Mouse (Mus musculus) limb, embryonic 11.5 days (tissue): ENCODE measurements around the gene Cbx5. TPM values are rescaled to one million over a fixed set of nuclear protein-coding genes. Genes with fewer than 3 reads are reported as not detected.
A peak's percentile ranks its signal among the peaks of the same experiment; 100 is the strongest.

Experiments
- ATAC-seq: fragments of 200-750 bp; cut with Nextera tagmentation; 2 replicates; pipeline ENCODE4 v1.8.0; 2017; ENCODE audit warnings: low read depth; ENCODE audit not compliant: insufficient number of reproducible peaks, low FRiP score, low TSS enrichment
- DNase-seq: peaks from one replicate; pipeline ENCODE4 v3.0.0-alpha.2; 2015; ENCODE audit warnings: low spot score
- H3K27ac ChIP-seq: fragments of 300-500 bp; sonication (generic); replicated peaks from 2 replicates; pipeline ENCODE4 v1.5.1; 2014; ENCODE audit warnings: low read depth, mild to moderate bottlenecking, low read length
- H3K27me3 ChIP-seq: fragments of 300-500 bp; sonication (generic); 2 replicates; pipeline ENCODE4 v1.6.1; 2014; ENCODE audit warnings: mild to moderate bottlenecking, low read length, mixed read lengths; ENCODE audit not compliant: control insufficient read depth, insufficient read depth
- H3K36me3 ChIP-seq: fragments of 300-500 bp; sonication (generic); 2 replicates; pipeline ENCODE4 v1.6.1; 2014; ENCODE audit warnings: mild to moderate bottlenecking, low read length, moderate library complexity, mixed read lengths; ENCODE audit not compliant: control insufficient read depth, insufficient read depth
- H3K4me1 ChIP-seq: fragments of 300-500 bp; sonication (generic); 2 replicates; pipeline ENCODE4 v1.6.1; 2014; ENCODE audit warnings: low read length, mixed read lengths; ENCODE audit not compliant: control insufficient read depth, insufficient read depth
- H3K4me2 ChIP-seq: fragments of 300-500 bp; sonication (generic); 2 replicates; pipeline ENCODE4 v1.6.1; 2014; ENCODE audit warnings: low read depth, mild to moderate bottlenecking, moderate library complexity; ENCODE audit not compliant: severe bottlenecking
- H3K4me3 ChIP-seq: fragments of 300-500 bp; sonication (generic); 2 replicates; pipeline ENCODE4 v1.5.1; 2014; ENCODE audit warnings: low read depth, low read length
- H3K9ac ChIP-seq: fragments of 300-500 bp; sonication (generic); 2 replicates; pipeline ENCODE4 v1.6.1; 2014; ENCODE audit warnings: mild to moderate bottlenecking, low read length
- H3K9me3 ChIP-seq: fragments of 300-500 bp; sonication (generic); 2 replicates; pipeline ENCODE4 v1.6.1; 2016; ENCODE audit warnings: low read length; ENCODE audit not compliant: control insufficient read depth
- WGBS: fragments of 180-500 bp; shearing (Covaris S2); extraction: QIAGEN DNeasy Blood & Tissue Kit; methylation state at CpG from one replicate; pipeline ENCODE4 v1.1.7; 2014; 5-methylcytosine and 5-hydroxymethylcytosine counted together
- polyA plus RNA-seq: library from polyadenylated mRNA; unstranded; fragments of >200 nt; fragmentation: Nextera tagmentation; extraction: Ambion mirVana; gene quantifications from 2 replicates; pipeline ENCODE4 v1.2.1, GENCODE M21; 2014

Cbx5 gene
- polyA plus RNA-seq, 1 experiment from 2014 or later = 210 TPM

DNA sequence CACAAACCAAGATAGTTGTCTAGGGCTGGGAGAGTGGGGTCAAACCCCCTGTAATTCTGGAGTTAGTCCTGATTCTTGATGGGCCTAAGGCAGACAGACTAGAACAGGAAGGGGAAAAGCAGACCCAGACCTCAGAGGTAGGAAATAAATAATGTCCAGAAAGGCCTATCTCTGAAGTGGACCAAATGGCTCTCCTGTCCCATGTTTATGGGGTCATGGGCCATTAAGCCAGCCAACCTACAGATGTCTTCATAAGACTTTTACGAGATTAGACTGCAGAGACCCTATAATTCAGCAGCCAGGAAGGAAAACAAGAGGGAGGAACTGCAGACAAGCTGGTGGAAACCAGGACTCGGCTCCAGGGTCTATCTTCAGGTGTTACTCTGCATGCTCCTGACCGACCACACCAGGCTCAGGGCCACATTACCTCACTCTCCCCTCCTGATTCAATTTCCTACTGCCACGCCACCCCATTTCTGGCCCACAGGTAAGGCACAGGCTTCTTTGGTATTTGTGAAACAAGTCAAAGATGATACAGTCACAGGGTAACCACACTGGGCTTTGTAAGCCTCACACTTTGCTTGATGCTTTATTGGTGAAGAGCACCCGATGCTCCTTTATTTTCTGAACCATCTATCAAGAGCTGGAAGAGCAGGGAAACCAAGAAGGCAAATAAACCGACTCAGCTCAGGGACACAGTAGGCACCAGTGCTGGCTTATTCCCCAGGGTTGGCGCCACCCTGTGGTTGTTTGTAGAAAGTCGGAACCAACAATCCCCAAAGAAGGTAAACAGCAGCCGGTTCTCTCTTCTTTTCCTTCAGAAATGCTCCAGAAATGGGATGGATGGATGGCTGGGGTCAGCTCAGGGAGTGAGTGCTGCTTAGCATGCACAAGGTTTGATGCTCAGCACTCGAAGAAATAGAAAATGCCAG, 48.8 kb downstream of the Cbx5 start:
- 42% methylated on average over 10 of the region's 10 CpGs for WGBS

DNA sequence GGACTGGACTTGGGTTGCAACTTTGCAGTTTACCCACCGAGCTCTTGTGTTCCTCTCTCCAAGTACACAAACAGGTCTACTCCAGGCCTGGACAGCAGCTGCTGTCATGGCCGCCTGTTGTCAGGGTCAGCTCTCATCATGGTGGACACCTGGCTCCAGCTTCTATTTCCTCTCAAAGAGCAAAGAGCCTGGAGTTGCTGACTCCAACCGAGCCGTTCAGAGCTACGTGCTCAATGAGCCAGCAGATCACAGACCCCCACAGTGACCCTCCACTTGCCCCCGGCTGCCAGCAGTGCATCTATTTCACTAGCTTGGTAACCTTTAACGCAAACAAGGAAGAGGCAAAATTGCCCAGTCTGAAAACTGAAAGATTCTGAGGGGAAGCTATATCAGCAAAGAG, 49.5 kb downstream of the Cbx5 start:
- no peak for ATAC-seq
- Histone ChIP-seq H3K9me3 (no peaks in the 10 kb centered on the region), H3K9ac (no peak overlapping the region), H3K4me3 (no peak overlapping the region), H3K27me3 (no peaks in the 10 kb centered on the region), H3K4me1 (peaks cover 4% of the 10 kb centered on the region; the same call in 1 of the 2 replicates), H3K36me3 (peaks cover 15% of the 10 kb centered on the region), H3K27ac (no peak overlapping the region; the same call in 1 of the 2 replicates), H3K4me2 (no peak overlapping the region)
- WGBS = 65% methylated on average over 7 of the region's 7 CpGs
- DNase-seq = no peak

More for the DNA sequence above, 48.8 kb downstream of the Cbx5 start:
- H3K4me2 ChIP-seq = no peak overlapping the region
- H3K27ac ChIP-seq = no peak overlapping the region; the same call in 1 of the 2 replicates
- H3K36me3 ChIP-seq = peaks cover 15% of the 10 kb centered on the region
- no peaks in the 10 kb centered on the region for H3K9me3 ChIP-seq
- no peaks in the 10 kb centered on the region for H3K27me3 ChIP-seq
- ATAC-seq (no peak), DNase-seq (peak; percentile 65)
- H3K9ac ChIP-seq = no peak overlapping the region
- no peak overlapping the region for H3K4me3 ChIP-seq
- H3K4me1 ChIP-seq = peaks cover 4% of the 10 kb centered on the region; the same call in 1 of the 2 replicates

DNA sequence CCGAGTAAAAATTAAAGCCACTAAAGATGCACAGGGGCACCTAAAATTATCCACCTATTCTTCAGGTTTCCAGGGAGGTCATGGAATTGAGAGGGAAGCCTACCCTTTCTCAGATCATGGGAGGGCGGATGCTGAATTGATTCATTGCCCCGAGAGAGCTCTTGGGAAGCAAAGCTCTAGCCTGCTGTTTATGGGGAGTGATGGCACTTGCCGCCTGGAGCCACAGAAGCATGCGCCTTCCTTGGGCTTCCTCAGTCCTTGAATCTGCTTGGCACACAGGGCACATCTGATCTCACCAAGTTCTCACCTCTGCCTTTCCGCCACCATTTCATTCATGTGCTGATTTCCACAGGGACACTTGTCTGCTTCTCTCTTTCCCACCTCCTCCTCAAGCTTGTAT, 51.8 kb downstream of the Cbx5 start:
- 76% methylated on average over 6 of the region's 6 CpGs for WGBS
- no peaks in the 10 kb centered on the region for H3K9me3 ChIP-seq
- DNase-seq (no peak), ATAC-seq (no peak)
- no peak overlapping the region for H3K27ac ChIP-seq
- H3K27me3 ChIP-seq = 0 out of 2 replicates have a peak, but pooled peaks cover 3% of the 10 kb centered on the region
- H3K36me3 ChIP-seq = peaks cover 9% of the 10 kb centered on the region
- no peak overlapping the region for H3K4me3 ChIP-seq
- H3K4me1 ChIP-seq = peaks cover 12% of the 10 kb centered on the region
- no peak overlapping the region for H3K4me2 ChIP-seq
- no peak overlapping the region for H3K9ac ChIP-seq

DNA sequence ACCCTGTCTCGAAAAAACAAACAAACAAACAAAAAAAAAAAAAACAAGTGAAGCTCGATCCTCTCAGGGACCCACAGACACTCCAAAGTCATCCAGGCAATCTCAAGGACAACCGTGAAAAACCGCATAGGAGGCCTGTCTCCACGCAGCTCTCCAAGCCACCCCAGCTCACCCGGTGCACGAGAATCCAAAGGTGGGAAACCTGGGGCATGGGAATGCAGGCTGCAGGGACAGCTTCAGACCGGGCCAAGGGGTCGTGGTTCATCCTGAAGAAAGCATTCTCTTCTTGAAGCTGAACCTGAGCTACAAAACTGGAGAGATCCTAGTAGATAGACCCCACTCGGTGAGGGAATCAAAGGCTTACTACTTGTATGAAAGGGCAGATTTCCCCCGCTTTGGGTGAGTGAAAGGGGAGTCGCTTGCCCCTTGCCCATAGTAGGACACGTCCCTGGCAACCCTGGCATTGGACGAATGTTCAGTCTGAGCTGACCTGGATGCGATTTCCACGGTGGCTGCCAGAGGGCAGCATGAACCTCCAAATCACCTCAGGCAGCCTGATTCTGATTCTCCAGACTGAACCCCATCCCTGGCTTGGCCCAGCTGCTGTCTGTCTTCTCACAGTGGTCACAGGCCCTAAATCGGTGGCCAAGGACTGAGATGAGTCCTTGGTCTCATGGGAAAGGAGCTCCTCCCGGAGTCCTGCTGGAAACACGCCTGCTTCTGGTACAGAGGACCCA, 54.0 kb downstream of the Cbx5 start:
- no peak overlapping the region for H3K9ac ChIP-seq
- H3K4me1 ChIP-seq = peaks cover 9% of the 10 kb centered on the region
- H3K9me3 ChIP-seq = no peaks in the 10 kb centered on the region
- H3K4me3 ChIP-seq = no peak overlapping the region
- no peak overlapping the region for H3K4me2 ChIP-seq
- DNase-seq (peak; percentile 72), ATAC-seq (no peak)
- H3K27ac ChIP-seq = no peak overlapping the region
- 47% methylated on average over 19 of the region's 19 CpGs for WGBS
- H3K36me3 ChIP-seq = peaks cover 2% of the 10 kb centered on the region; the same call in 1 of the 2 replicates
- 0 out of 2 replicates have a peak, but pooled peaks cover 3% of the 10 kb centered on the region for H3K27me3 ChIP-seq

DNA sequence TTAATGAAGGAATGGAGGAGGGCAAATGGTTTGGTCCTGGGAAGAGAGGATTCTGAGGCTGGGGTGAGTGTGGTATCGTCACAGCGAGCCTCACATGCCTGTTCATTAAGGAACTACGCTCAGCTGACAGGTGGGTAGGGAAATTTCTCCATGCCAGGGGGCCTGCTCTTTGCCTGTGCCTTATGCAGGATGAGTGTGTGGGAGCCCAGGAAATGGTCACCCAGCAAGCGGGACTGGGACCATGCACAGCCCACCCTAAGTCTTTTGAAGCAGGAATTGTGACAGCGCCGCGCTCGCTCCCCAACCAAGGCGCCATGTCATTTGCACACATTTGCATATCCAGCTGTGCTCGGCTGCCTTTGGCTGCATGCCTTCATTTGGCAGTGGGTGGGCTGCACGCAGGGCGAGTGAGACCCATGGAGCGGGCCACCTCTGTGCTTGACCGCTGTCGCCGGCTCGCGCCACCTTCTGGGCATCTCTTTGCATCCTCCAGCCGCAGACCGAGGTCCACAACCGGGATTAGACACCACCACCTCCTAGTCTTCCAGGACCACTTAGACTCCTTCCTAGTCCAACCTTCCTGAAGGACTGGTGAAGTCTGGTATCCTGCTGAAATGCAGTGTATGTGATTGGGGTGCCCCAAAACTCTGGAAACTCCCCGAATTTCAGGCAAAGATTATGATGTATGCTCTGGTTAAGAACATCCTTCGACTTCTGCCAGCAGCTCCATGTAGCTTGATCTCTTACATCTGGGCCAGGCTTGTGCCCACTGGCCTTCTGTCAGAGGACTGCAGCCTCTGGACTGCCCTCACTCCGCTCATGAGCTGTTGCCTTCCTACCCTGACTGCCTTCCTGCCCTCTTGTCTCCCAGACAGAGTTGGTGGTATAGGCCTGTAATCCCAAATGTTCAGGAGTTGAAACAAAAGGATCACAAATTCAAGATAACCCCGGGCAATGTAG, 55.7 kb downstream of the Cbx5 start:
- Histone ChIP-seq H3K4me1 (peaks cover 14% of the 10 kb centered on the region), H3K9me3 (no peaks in the 10 kb centered on the region; the same call in 1 of the 2 replicates), H3K4me2 (peak overlapping the region; percentile 41), H3K9ac (no peak overlapping the region; the same call in 1 of the 2 replicates), H3K4me3 (peak overlapping the region; percentile 9), H3K27ac (no peak overlapping the region), H3K27me3 (0 out of 2 replicates have a peak, but pooled peaks cover 5% of the 10 kb centered on the region), H3K36me3 (no peaks in the 10 kb centered on the region)
- peak; percentile 60 for DNase-seq
- 10% methylated on average over 25 of the region's 25 CpGs for WGBS
- no peak for ATAC-seq

DNA sequence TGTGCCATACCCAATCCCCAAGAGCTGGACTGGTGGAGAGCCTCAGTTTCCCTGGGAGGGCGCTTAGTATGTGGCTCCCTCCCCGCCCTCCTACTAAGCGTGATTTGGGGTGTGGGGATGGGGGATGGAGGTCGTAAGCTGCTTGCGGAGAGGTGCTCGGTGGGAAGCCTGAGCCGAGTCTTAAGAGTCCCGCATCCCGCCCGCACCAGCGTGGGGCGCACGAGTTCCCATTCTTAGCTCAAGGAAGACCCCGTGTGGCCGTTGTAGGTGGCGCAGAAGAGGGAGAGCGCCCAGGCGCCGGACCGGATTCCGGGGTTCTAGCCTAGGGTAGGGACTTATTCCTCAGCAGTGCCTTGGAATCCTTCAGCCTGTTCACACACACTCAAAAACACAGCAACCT, 56.5 kb downstream of the Cbx5 start:
- no peak for ATAC-seq
- no peaks in the 10 kb centered on the region for H3K36me3 ChIP-seq

DNA sequence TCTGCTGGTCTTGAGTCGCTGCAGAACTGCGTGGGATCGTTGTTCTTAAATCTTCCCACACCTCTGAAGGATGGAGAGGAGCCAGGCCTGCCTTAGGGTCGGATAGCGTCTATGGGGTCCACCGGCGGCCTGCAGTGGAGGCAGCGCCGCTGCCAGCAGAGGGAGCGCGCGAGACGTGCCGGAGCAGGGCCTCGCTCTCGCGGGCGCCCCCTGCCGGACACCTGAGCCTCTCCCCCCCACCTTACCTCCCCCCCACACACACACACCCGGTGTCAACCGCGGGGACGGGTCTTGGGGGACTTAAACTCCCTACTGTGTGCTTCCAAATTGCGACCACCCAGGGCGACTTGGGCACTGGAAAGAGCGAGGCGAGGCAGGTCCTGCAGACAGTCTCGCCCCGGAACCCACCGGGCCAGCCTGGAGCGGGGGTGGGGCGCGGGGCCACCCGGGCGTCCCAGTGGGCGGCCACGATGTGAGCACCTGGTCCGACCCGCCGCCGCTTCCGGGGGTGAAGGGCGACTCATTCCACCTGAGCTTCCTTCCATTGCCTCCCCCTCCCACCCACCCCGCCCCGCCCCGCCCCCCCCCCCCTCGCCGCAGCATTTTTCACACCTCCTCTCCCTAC, 57.3 kb downstream of the Cbx5 start:
- Histone ChIP-seq H3K4me3 (peak overlapping the region; percentile 14; the same call in 1 of the 2 replicates), H3K27ac (no peak overlapping the region), H3K9ac (0 out of 2 replicates have a peak overlapping the region, but pooled peaks have one; percentile 7), H3K9me3 (no peaks in the 10 kb centered on the region; the same call in 1 of the 2 replicates), H3K27me3 (0 out of 2 replicates have a peak, but pooled peaks cover 5% of the 10 kb centered on the region), H3K36me3 (no peaks in the 10 kb centered on the region), H3K4me1 (peaks cover 28% of the 10 kb centered on the region), H3K4me2 (peak overlapping the region; percentile 36)
- WGBS = under 1% methylated on average over 41 of the region's 48 CpGs
- ATAC-seq = peak; percentile 28; the same call in 1 of the 2 replicates
- peak; percentile 93 for DNase-seq

More for the DNA sequence above, 56.5 kb downstream of the Cbx5 start:
- under 1% methylated on average over 21 of the region's 21 CpGs for WGBS
- Histone ChIP-seq H3K9me3 (no peaks in the 10 kb centered on the region; the same call in 1 of the 2 replicates), H3K4me1 (peaks cover 21% of the 10 kb centered on the region), H3K27ac (no peak overlapping the region), H3K4me3 (peak overlapping the region; percentile 8), H3K4me2 (peak overlapping the region; percentile 41), H3K27me3 (0 out of 2 replicates have a peak, but pooled peaks cover 5% of the 10 kb centered on the region), H3K9ac (no peak overlapping the region)
- peak; percentile 85 for DNase-seq
